Mouse (Mus musculus) thymus, postnatal 36 days (tissue): ENCODE data around the gene Scn9a.

Experiments used
- DNase-seq, 2 experiments: peaks; one replicate each; pipeline ENCODE4 v3.0.0; 2022; ENCODE audit warnings: mixed read lengths in 2 of 2

Gene Scn9a

GRCm38 (mm10) chr2:66440711-66441110 is 194.1 kb downstream of the Scn9a start, which contains the start of gene Scn1a:
Gene Scn1a (minus strand): TSS chr2:66440840.
- DNase-seq = no peak

- no peak for DNase-seq
Observed at GRCm38 (mm10) chr2:66439764-66440471, 194.8 kb downstream of the Scn9a start.

DNA sequence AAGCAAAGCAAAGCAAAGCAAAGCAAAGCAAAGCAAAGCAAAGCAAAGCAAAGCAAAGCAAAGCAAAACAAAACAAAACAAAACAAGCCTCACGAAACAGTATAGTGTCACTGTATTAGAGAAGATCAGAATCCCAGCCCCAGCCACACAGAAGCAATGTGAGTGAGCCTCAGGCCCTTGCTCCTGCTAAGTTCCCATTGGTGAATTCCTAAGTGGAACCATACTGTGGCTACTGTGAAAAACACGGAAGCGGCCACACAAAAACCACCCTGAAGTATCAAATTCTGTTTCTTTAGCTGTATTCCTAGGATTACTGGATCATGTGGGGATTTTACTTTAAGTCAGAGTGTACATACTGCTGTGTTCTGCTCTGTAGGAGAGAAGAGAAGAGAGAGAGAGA is 198.5 kb downstream of the Scn9a start:
- DNase-seq = no peak
